Mouse (Mus musculus) forebrain, embryonic 11.5 days (tissue): Measurements from ENCODE around the gene 1810062G17Rik. TPM values are rescaled to one million over a fixed set of nuclear protein-coding genes. Genes with fewer than 3 reads are reported as not detected.

ENCODE experiments used
- ATAC-seq: fragments of 200-750 bp; cut with Nextera tagmentation; replicated peaks from 2 replicates; pipeline ENCODE4 v1.8.0; 2017; ENCODE audit warnings: moderate TSS enrichment; ENCODE audit not compliant: low FRiP score
- DNase-seq: peaks from one replicate; pipeline ENCODE4 v3.0.0-alpha.2; 2017; ENCODE audit warnings: low spot score
- H3K27ac ChIP-seq: fragments of 300-500 bp; sonication (generic); 2 replicates; pipeline ENCODE4 v1.5.1; 2014; ENCODE audit warnings: low read depth, low read length
- H3K27me3 ChIP-seq: fragments of 300-500 bp; sonication (generic); 2 replicates; pipeline ENCODE4 v1.6.1; 2014; ENCODE audit warnings: mild to moderate bottlenecking, low read length, mixed read lengths; ENCODE audit not compliant: control insufficient read depth, insufficient read depth
- H3K36me3 ChIP-seq: fragments of 300-500 bp; sonication (generic); 2 replicates; pipeline ENCODE4 v1.6.1; 2014; ENCODE audit warnings: mild to moderate bottlenecking, low read length, moderate library complexity, mixed read lengths; ENCODE audit not compliant: control insufficient read depth, insufficient read depth
- H3K4me1 ChIP-seq: fragments of 300-500 bp; sonication (generic); replicated peaks from 2 replicates; pipeline ENCODE4 v1.6.1; 2014; ENCODE audit warnings: low read length, mixed read lengths; ENCODE audit not compliant: control insufficient read depth, insufficient read depth
- H3K4me2 ChIP-seq: fragments of 300-500 bp; sonication (generic); 2 replicates; pipeline ENCODE4 v1.6.1; 2014; ENCODE audit warnings: low read depth, mild to moderate bottlenecking, low read length, moderate library complexity, mixed read lengths; ENCODE audit not compliant: severe bottlenecking
- H3K4me3 ChIP-seq: fragments of 300-500 bp; sonication (generic); 2 replicates; pipeline ENCODE4 v1.5.1; 2014; ENCODE audit warnings: low read depth, low read length
- H3K9ac ChIP-seq: fragments of 300-500 bp; sonication (generic); 2 replicates; pipeline ENCODE4 v1.6.1; 2014; ENCODE audit warnings: low read length
- H3K9me3 ChIP-seq: fragments of 300-500 bp; sonication (generic); 2 replicates; pipeline ENCODE4 v1.6.1; 2016; ENCODE audit warnings: low read length, mixed read lengths; ENCODE audit not compliant: control insufficient read depth
- WGBS: fragments of 180-500 bp; shearing (Covaris S2); extraction: QIAGEN DNeasy Blood & Tissue Kit; methylation state at CpG from one replicate; pipeline ENCODE4 v1.1.7; 2014; 5-methylcytosine and 5-hydroxymethylcytosine counted together
- polyA plus RNA-seq: library from polyadenylated mRNA; unstranded; fragments of >200 nt; fragmentation: Nextera tagmentation; extraction: Ambion mirVana; gene quantifications from 2 replicates; pipeline ENCODE4 v1.2.1, GENCODE M21; 2014

1810062G17Rik gene
- polyA plus RNA-seq, 1 experiment from 2014 or later: 0.43 TPM

- H3K4me1 ChIP-seq: no peaks in the 10 kb centered on the region
- no peak overlapping the region for H3K4me2 ChIP-seq
- H3K27me3 ChIP-seq: no peaks in the 10 kb centered on the region
- H3K9ac ChIP-seq: no peak overlapping the region
- WGBS: 92% methylated on average over 9 of the region's 9 CpGs
- ATAC-seq: no peak
- H3K36me3 ChIP-seq: no peaks in the 10 kb centered on the region
- H3K9me3 ChIP-seq: no peaks in the 10 kb centered on the region
- no peak for DNase-seq
- H3K27ac ChIP-seq: no peak overlapping the region
- H3K4me3 ChIP-seq: no peak overlapping the region
Measured at GRCm38 (mm10) chr3:36492716-36493391, 17.1 kb downstream of the 1810062G17Rik start.

GRCm38 (mm10) chr3:36493641-36494283 is 18.0 kb downstream of the 1810062G17Rik start:
- Histone ChIP-seq H3K27ac (no peak overlapping the region), H3K36me3 (no peaks in the 10 kb centered on the region), H3K4me3 (no peak overlapping the region), H3K4me1 (no peaks in the 10 kb centered on the region), H3K9ac (no peak overlapping the region), H3K27me3 (no peaks in the 10 kb centered on the region), H3K4me2 (no peak overlapping the region), H3K9me3 (no peaks in the 10 kb centered on the region)
- no peak for ATAC-seq
- DNase-seq: no peak
- 84% methylated on average over 6 of the region's 6 CpGs for WGBS

- no peak overlapping the region for H3K4me3 ChIP-seq
- no peaks in the 10 kb centered on the region for H3K36me3 ChIP-seq
- H3K9me3 ChIP-seq: no peaks in the 10 kb centered on the region
- no peak overlapping the region for H3K9ac ChIP-seq
- no peak overlapping the region for H3K4me2 ChIP-seq
- no peaks in the 10 kb centered on the region for H3K4me1 ChIP-seq
- H3K27me3 ChIP-seq: no peaks in the 10 kb centered on the region
- ATAC-seq (no peak), DNase-seq (no peak)
- H3K27ac ChIP-seq: no peak overlapping the region
- 80% methylated on average over 2 of the region's 2 CpGs for WGBS
Measured at GRCm38 (mm10) chr3:36494613-36495012, 18.9 kb downstream of the 1810062G17Rik start.

- 5% methylated on average over 6 of the region's 6 CpGs for WGBS
- ATAC-seq: peak; percentile 74
- Histone ChIP-seq H3K4me2 (no peak overlapping the region), H3K4me1 (no peaks in the 10 kb centered on the region), H3K9me3 (no peaks in the 10 kb centered on the region), H3K27me3 (no peaks in the 10 kb centered on the region), H3K36me3 (no peaks in the 10 kb centered on the region), H3K27ac (no peak overlapping the region), H3K9ac (no peak overlapping the region), H3K4me3 (no peak overlapping the region)
- peak; percentile 93 for DNase-seq
Measured at GRCm38 (mm10) chr3:36495436-36495835, 19.7 kb downstream of the 1810062G17Rik start.

GRCm38 (mm10) chr3:36496273-36496672 is 20.5 kb downstream of the 1810062G17Rik start:
- no peak overlapping the region for H3K4me3 ChIP-seq
- H3K9ac ChIP-seq: no peak overlapping the region
- ATAC-seq (no peak), DNase-seq (no peak)
- H3K9me3 ChIP-seq: no peaks in the 10 kb centered on the region
- no peaks in the 10 kb centered on the region for H3K36me3 ChIP-seq
- H3K27ac ChIP-seq: no peak overlapping the region
- no peak overlapping the region for H3K4me2 ChIP-seq
- H3K4me1 ChIP-seq: no peaks in the 10 kb centered on the region
- 89% methylated on average over 9 of the region's 9 CpGs for WGBS
- no peaks in the 10 kb centered on the region for H3K27me3 ChIP-seq

- H3K4me1 ChIP-seq: no peaks in the 10 kb centered on the region
- DNase-seq: peak; percentile 86
- 0 out of 2 replicates have a peak overlapping the region, but pooled peaks have one; percentile 1 for H3K9ac ChIP-seq
- H3K36me3 ChIP-seq: no peaks in the 10 kb centered on the region
- no peak overlapping the region for H3K4me2 ChIP-seq
- H3K4me3 ChIP-seq: no peak overlapping the region
- 22% methylated on average over 14 of the region's 14 CpGs for WGBS
- H3K27ac ChIP-seq: no peak overlapping the region
- H3K9me3 ChIP-seq: no peaks in the 10 kb centered on the region
- H3K27me3 ChIP-seq: no peaks in the 10 kb centered on the region
- ATAC-seq: 0 out of 2 replicates have a peak, but pooled peaks have one; percentile 43
Measured at GRCm38 (mm10) chr3:36496746-36497145, 21.0 kb downstream of the 1810062G17Rik start.

GRCm38 (mm10) chr3:36498224-36498623 is 22.5 kb downstream of the 1810062G17Rik start:
- H3K4me2 ChIP-seq: no peak overlapping the region
- no peaks in the 10 kb centered on the region for H3K36me3 ChIP-seq
- DNase-seq: no peak
- H3K9ac ChIP-seq: no peak overlapping the region
- H3K9me3 ChIP-seq: no peaks in the 10 kb centered on the region
- no peaks in the 10 kb centered on the region for H3K27me3 ChIP-seq
- 92% methylated on average over 6 of the region's 6 CpGs for WGBS
- no peak for ATAC-seq
- no peak overlapping the region for H3K27ac ChIP-seq
- H3K4me1 ChIP-seq: no peaks in the 10 kb centered on the region
- H3K4me3 ChIP-seq: no peak overlapping the region

- DNase-seq: no peak
- H3K36me3 ChIP-seq: no peaks in the 10 kb centered on the region
- no peak overlapping the region for H3K9ac ChIP-seq
- no peak overlapping the region for H3K27ac ChIP-seq
- H3K27me3 ChIP-seq: no peaks in the 10 kb centered on the region
- no peak overlapping the region for H3K4me2 ChIP-seq
- no peaks in the 10 kb centered on the region for H3K9me3 ChIP-seq
- ATAC-seq: no peak
- WGBS: 96% methylated on average over 7 of the region's 7 CpGs
- H3K4me3 ChIP-seq: no peak overlapping the region
- H3K4me1 ChIP-seq: no peaks in the 10 kb centered on the region
Measured at GRCm38 (mm10) chr3:36499418-36499817, 23.7 kb downstream of the 1810062G17Rik start.

GRCm38 (mm10) chr3:36500976-36501375 is 25.2 kb downstream of the 1810062G17Rik start:
- ATAC-seq: no peak
- no peaks in the 10 kb centered on the region for H3K27me3 ChIP-seq
- no peaks in the 10 kb centered on the region for H3K36me3 ChIP-seq
- WGBS: 86% methylated on average over 8 of the region's 8 CpGs
- H3K9ac ChIP-seq: no peak overlapping the region
- no peaks in the 10 kb centered on the region for H3K9me3 ChIP-seq
- H3K4me2 ChIP-seq: no peak overlapping the region
- H3K4me1 ChIP-seq: no peaks in the 10 kb centered on the region
- no peak for DNase-seq
- H3K4me3 ChIP-seq: no peak overlapping the region
- no peak overlapping the region for H3K27ac ChIP-seq
